Mouse (Mus musculus) kidney, adult 2 months (tissue): ENCODE results near the gene Celsr3.

Experiments
- CTCF ChIP-seq: fragments of 200-500 bp; conservative IDR thresholded peaks from 2 replicates; pipeline ENCODE4 v1.5.1; 2011; ENCODE audit warnings: low read depth, mild to moderate bottlenecking, control low read depth, low read length, moderate library complexity, mixed read lengths; ENCODE audit not compliant: insufficient read depth, insufficient read length
- POLR2A ChIP-seq: fragments of 200-500 bp; IDR thresholded peaks from one replicate; pipeline ENCODE4 v1.6.1; 2011; ENCODE audit warnings: low read depth, low read length, control low read depth

- TF ChIP-seq POLR2A = no peak
- TF ChIP-seq CTCF = no peak
Measured at GRCm38 (mm10) chr9:108852976-108853375, 26.9 kb downstream of the Celsr3 start, which contains the start of gene Slc26a6.
